Mouse (Mus musculus) lung, embryonic 16.5 days (tissue): Measurements from ENCODE around the gene Prps1l1. TPM values are rescaled to one million over a fixed set of nuclear protein-coding genes. Genes with fewer than 3 reads are reported as not detected.

Source experiments
- ATAC-seq: fragments of 200-750 bp; cut with Nextera tagmentation; 2 replicates; pipeline ENCODE4 v1.8.0; 2017; ENCODE audit warnings: low read depth, mild to moderate bottlenecking, moderate library complexity
- H3K27ac ChIP-seq: fragments of 300-500 bp; sonication (generic); 2 replicates; pipeline ENCODE4 v1.5.1; 2014; ENCODE audit warnings: mild to moderate bottlenecking, control low read depth, low read length
- H3K27me3 ChIP-seq: fragments of 300-500 bp; sonication (generic); 2 replicates; pipeline ENCODE4 v1.6.1; 2014; ENCODE audit warnings: low read depth, low read length, mixed read lengths; ENCODE audit not compliant: control insufficient read depth, insufficient read depth
- H3K36me3 ChIP-seq: fragments of 300-500 bp; sonication (generic); 2 replicates; pipeline ENCODE4 v1.6.1; 2014; ENCODE audit warnings: low read length; ENCODE audit not compliant: control insufficient read depth, insufficient read depth
- H3K4me1 ChIP-seq: fragments of 300-500 bp; sonication (generic); replicated peaks from 2 replicates; pipeline ENCODE4 v1.6.1; 2014; ENCODE audit warnings: low read length, mixed read lengths; ENCODE audit not compliant: control insufficient read depth, insufficient read depth
- H3K4me2 ChIP-seq: fragments of 300-500 bp; sonication (generic); 2 replicates; pipeline ENCODE4 v1.6.1; 2014; ENCODE audit warnings: low read depth, low read length, control low read depth
- H3K4me3 ChIP-seq: fragments of 300-500 bp; sonication (generic); 2 replicates; pipeline ENCODE4 v1.5.1; 2014; ENCODE audit warnings: mild to moderate bottlenecking, low read length, control low read depth
- H3K9ac ChIP-seq: fragments of 300-500 bp; sonication (generic); 2 replicates; pipeline ENCODE4 v1.6.1; 2014; ENCODE audit warnings: low read length, control low read depth
- H3K9me3 ChIP-seq: fragments of 300-500 bp; sonication (generic); 2 replicates; pipeline ENCODE4 v1.6.1; 2016; ENCODE audit warnings: low read length; ENCODE audit not compliant: control insufficient read depth
- WGBS: fragments of 180-500 bp; shearing (Covaris S2); extraction: QIAGEN DNeasy Blood & Tissue Kit; methylation state at CpG from one replicate; pipeline ENCODE4 v1.1.7; 2014; 5-methylcytosine and 5-hydroxymethylcytosine counted together
- polyA plus RNA-seq: library from polyadenylated mRNA; unstranded; fragments of >200 nt; fragmentation: Nextera tagmentation; extraction: Ambion mirVana; gene quantifications from 2 replicates; pipeline ENCODE4 v1.2.1, GENCODE M21; 2015

Prps1l1 gene
- polyA plus RNA-seq, 1 experiment from 2014 or later = not detected

- Histone ChIP-seq H3K4me3 (no peak overlapping the region), H3K9ac (no peak overlapping the region), H3K4me2 (no peak overlapping the region), H3K4me1 (no peaks in the 10 kb centered on the region), H3K27me3 (no peaks in the 10 kb centered on the region), H3K36me3 (no peaks in the 10 kb centered on the region), H3K9me3 (no peaks in the 10 kb centered on the region), H3K27ac (no peak overlapping the region)
- 65% methylated on average over 12 of the region's 12 CpGs for WGBS
- no peak for ATAC-seq
Observed at GRCm38 (mm10) chr12:34998778-34999467, 14.4 kb downstream of the Prps1l1 start.

GRCm38 (mm10) chr12:35000323-35000722 is 15.8 kb downstream of the Prps1l1 start:
- H3K27me3 ChIP-seq = no peaks in the 10 kb centered on the region
- H3K27ac ChIP-seq = no peak overlapping the region
- H3K9ac ChIP-seq = no peak overlapping the region
- ATAC-seq = no peak
- no peak overlapping the region for H3K4me3 ChIP-seq
- WGBS = 36% methylated on average over 4 of the region's 4 CpGs
- H3K9me3 ChIP-seq = no peaks in the 10 kb centered on the region
- no peaks in the 10 kb centered on the region for H3K4me1 ChIP-seq
- H3K4me2 ChIP-seq = no peak overlapping the region
- no peaks in the 10 kb centered on the region for H3K36me3 ChIP-seq

GRCm38 (mm10) chr12:35005748-35006147 is 21.2 kb downstream of the Prps1l1 start:
- Histone ChIP-seq H3K9me3 (no peaks in the 10 kb centered on the region), H3K9ac (no peak overlapping the region), H3K36me3 (no peaks in the 10 kb centered on the region), H3K27ac (no peak overlapping the region), H3K4me2 (no peak overlapping the region), H3K4me1 (no peaks in the 10 kb centered on the region), H3K27me3 (no peaks in the 10 kb centered on the region), H3K4me3 (no peak overlapping the region)
- ATAC-seq = no peak

GRCm38 (mm10) chr12:35007851-35008250 is 23.3 kb downstream of the Prps1l1 start:
- no peak overlapping the region for H3K4me2 ChIP-seq
- H3K4me3 ChIP-seq = no peak overlapping the region
- WGBS = 83% methylated on average over 1 of the region's 1 CpGs
- no peaks in the 10 kb centered on the region for H3K9me3 ChIP-seq
- no peak for ATAC-seq
- no peaks in the 10 kb centered on the region for H3K36me3 ChIP-seq
- no peak overlapping the region for H3K9ac ChIP-seq
- no peak overlapping the region for H3K27ac ChIP-seq
- no peaks in the 10 kb centered on the region for H3K4me1 ChIP-seq
- H3K27me3 ChIP-seq = no peaks in the 10 kb centered on the region

GRCm38 (mm10) chr12:35008340-35009137 is 24.0 kb downstream of the Prps1l1 start:
- H3K27me3 ChIP-seq = no peaks in the 10 kb centered on the region
- H3K4me2 ChIP-seq = no peak overlapping the region
- WGBS = 45% methylated on average over 11 of the region's 11 CpGs
- no peaks in the 10 kb centered on the region for H3K4me1 ChIP-seq
- ATAC-seq = no peak
- no peak overlapping the region for H3K4me3 ChIP-seq
- H3K9me3 ChIP-seq = no peaks in the 10 kb centered on the region
- H3K27ac ChIP-seq = no peak overlapping the region
- H3K36me3 ChIP-seq = no peaks in the 10 kb centered on the region
- H3K9ac ChIP-seq = no peak overlapping the region

- H3K9me3 ChIP-seq = no peaks in the 10 kb centered on the region
- no peaks in the 10 kb centered on the region for H3K4me1 ChIP-seq
- no peak overlapping the region for H3K4me3 ChIP-seq
- H3K4me2 ChIP-seq = no peak overlapping the region
- no peaks in the 10 kb centered on the region for H3K27me3 ChIP-seq
- ATAC-seq = peak; percentile 43; the same call in 1 of the 2 replicates
- WGBS = 54% methylated on average over 1 of the region's 1 CpGs
- H3K9ac ChIP-seq = no peak overlapping the region
- no peaks in the 10 kb centered on the region for H3K36me3 ChIP-seq
- H3K27ac ChIP-seq = no peak overlapping the region
Observed at GRCm38 (mm10) chr12:35011462-35011861, 26.9 kb downstream of the Prps1l1 start.

GRCm38 (mm10) chr12:35013950-35014349 is 29.4 kb downstream of the Prps1l1 start:
- no peaks in the 10 kb centered on the region for H3K36me3 ChIP-seq
- H3K4me3 ChIP-seq = no peak overlapping the region
- H3K9ac ChIP-seq = no peak overlapping the region
- WGBS = 64% methylated on average over 2 of the region's 2 CpGs
- ATAC-seq = no peak
- H3K27ac ChIP-seq = no peak overlapping the region
- no peaks in the 10 kb centered on the region for H3K9me3 ChIP-seq
- no peak overlapping the region for H3K4me2 ChIP-seq
- H3K27me3 ChIP-seq = no peaks in the 10 kb centered on the region
- no peaks in the 10 kb centered on the region for H3K4me1 ChIP-seq

- H3K9ac ChIP-seq = no peak overlapping the region
- ATAC-seq = no peak
- H3K9me3 ChIP-seq = no peaks in the 10 kb centered on the region
- H3K36me3 ChIP-seq = no peaks in the 10 kb centered on the region
- 43% methylated on average over 3 of the region's 3 CpGs for WGBS
- no peak overlapping the region for H3K4me3 ChIP-seq
- H3K4me2 ChIP-seq = no peak overlapping the region
- H3K27me3 ChIP-seq = no peaks in the 10 kb centered on the region
- H3K27ac ChIP-seq = no peak overlapping the region
- no peaks in the 10 kb centered on the region for H3K4me1 ChIP-seq
Observed at GRCm38 (mm10) chr12:35016056-35016455, 31.5 kb downstream of the Prps1l1 start.

GRCm38 (mm10) chr12:35016481-35017250 is 32.1 kb downstream of the Prps1l1 start:
- Histone ChIP-seq H3K4me3 (no peak overlapping the region), H3K27ac (no peak overlapping the region), H3K36me3 (no peaks in the 10 kb centered on the region), H3K9ac (no peak overlapping the region), H3K4me1 (no peaks in the 10 kb centered on the region), H3K4me2 (no peak overlapping the region), H3K9me3 (no peaks in the 10 kb centered on the region), H3K27me3 (no peaks in the 10 kb centered on the region)
- no peak for ATAC-seq
- WGBS = 63% methylated on average over 9 of the region's 9 CpGs
